Mouse (Mus musculus) G1E (cell line): Measurements from ENCODE around the gene Atp5c1. TPM values are rescaled to one million over a fixed set of nuclear protein-coding genes. Genes with fewer than 3 reads are reported as not detected.

ENCODE experiments used
- ATAC-seq: 2 replicates; pipeline ENCODE4 v1.8.0; 2016; ENCODE audit warnings: mild to moderate bottlenecking; ENCODE audit not compliant: insufficient number of reproducible peaks, poor library complexity, low FRiP score, severe bottlenecking; ENCODE audit errors: extremely low read depth
- DNase-seq: peaks from one replicate; pipeline ENCODE4 v3.0.0; 2012; ENCODE audit warnings: low spot score
- H3K27me3 ChIP-seq: 2 replicates; pipeline ENCODE4 v1.6.1; 2012; ENCODE audit warnings: mild to moderate bottlenecking, low read length, inconsistent platforms; ENCODE audit not compliant: insufficient read depth
- H3K36me3 ChIP-seq: replicated peaks from 2 replicates; pipeline ENCODE3; 2012; ENCODE audit warnings: mild to moderate bottlenecking, inconsistent platforms
- H3K4me1 ChIP-seq: 2 replicates; pipeline ENCODE4 v1.6.1; 2012; ENCODE audit warnings: low read depth, low read length, inconsistent platforms, mixed read lengths; ENCODE audit not compliant: insufficient read depth
- H3K4me3 ChIP-seq: 2 replicates; pipeline ENCODE4 v1.5.1; 2012; ENCODE audit warnings: low read depth, mild to moderate bottlenecking, inconsistent platforms, low read length, moderate library complexity, mixed read lengths
- H3K9me3 ChIP-seq: replicated peaks from 2 replicates; pipeline ENCODE4 v1.6.1; 2012; ENCODE audit warnings: inconsistent platforms
- CTCF ChIP-seq: IDR thresholded peaks from 2 replicates; pipeline ENCODE4 v1.5.1; 2012; ENCODE audit warnings: low read depth, low read length, inconsistent platforms, mixed read lengths
- GATA1 ChIP-seq: IDR thresholded peaks from 2 replicates; pipeline ENCODE4 v1.6.1; 2012; ENCODE audit warnings: borderline replicate concordance, low read length, inconsistent platforms, mixed read lengths
- GATA2 ChIP-seq: IDR thresholded peaks from 2 replicates; pipeline ENCODE4 v1.6.1; 2012; ENCODE audit warnings: low read depth, low read length, inconsistent platforms, borderline replicate concordance
- POLR2AphosphoS5 ChIP-seq: IDR thresholded peaks from 2 replicates; pipeline ENCODE4 v1.6.1; 2012; ENCODE audit warnings: low read depth, low read length, inconsistent platforms; ENCODE audit not compliant: insufficient replicate concordance
- TAL1 ChIP-seq: conservative IDR thresholded peaks from 2 replicates; pipeline ENCODE4 v1.6.1; 2012; ENCODE audit warnings: low read depth, low read length, inconsistent platforms, mixed read lengths
- polyA plus RNA-seq: library from polyadenylated mRNA; stranded (reverse); fragments of >175 nt; gene quantifications from 2 replicates; pipeline ENCODE4 v1.2.3, GENCODE M21; 2012
- total RNA-seq, 2 experiments: library from RNA; stranded (forward) in 1 of 2; stranded (reverse) in 1 of 2; fragments of 200-1000 nt in 1 of 2; fragments of >200 nt in 1 of 2; fragmentation: Nextera tagmentation in 1 of 2; gene quantifications; 2 replicates each; pipeline ENCODE4 v1.2.3; 2014 to 2017

The Atp5c1 gene
- total and polyA plus RNA-seq, 3 experiments, result 34.2 to 488 (median 368) TPM

DNA sequence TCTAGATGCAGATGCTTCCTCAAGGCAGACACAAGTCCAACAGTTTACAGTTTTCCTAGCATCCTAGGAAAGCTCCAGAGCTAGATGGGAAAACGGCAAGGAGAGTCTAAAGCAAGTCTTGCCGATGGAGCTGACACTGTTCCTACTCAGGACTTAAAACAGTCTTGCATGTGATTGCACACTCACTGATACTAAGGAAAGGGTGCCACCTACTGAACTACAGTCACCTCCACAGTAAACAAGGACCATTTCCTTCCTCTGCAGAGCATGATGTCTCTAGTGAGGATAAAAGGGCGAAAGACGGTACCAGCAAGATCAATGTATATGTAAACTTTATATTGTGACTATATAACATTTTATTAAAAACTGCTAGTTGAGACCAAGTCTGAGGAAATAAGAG is 46.6 kb downstream of the Atp5c1 start:
- TF ChIP-seq POLR2AphosphoS5 (no peak), CTCF (no peak), GATA1 (no peak), GATA2 (no peak), TAL1 (no peak)
- Histone ChIP-seq H3K36me3 (peaks cover 57% of the 10 kb centered on the region), H3K4me1 (peaks cover 3% of the 10 kb centered on the region; the same call in 1 of the 2 replicates), H3K27me3 (no peaks in the 10 kb centered on the region), H3K4me3 (no peak overlapping the region), H3K9me3 (no peaks in the 10 kb centered on the region)
- DNase-seq, result no peak
- no peak for ATAC-seq

DNA sequence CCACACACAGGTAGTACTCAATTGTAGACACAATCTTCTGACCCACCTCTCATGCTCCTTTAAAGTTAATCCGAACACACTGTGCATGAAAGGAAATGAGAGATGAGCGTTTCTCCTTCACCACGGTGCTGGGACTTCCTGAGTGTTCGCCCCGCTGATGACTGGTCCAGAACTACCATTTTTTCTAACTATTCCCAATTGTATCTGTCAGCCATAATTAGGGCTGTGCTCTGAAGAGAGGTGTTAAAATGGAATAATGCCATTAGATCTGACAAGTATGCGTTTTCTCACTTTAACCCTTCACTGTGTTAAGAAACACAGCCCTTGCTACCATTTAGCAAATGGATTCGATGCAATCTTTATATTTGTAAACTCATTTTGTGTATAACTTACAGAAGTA is 50.6 kb downstream of the Atp5c1 start:
- no peaks in the 10 kb centered on the region for H3K27me3 ChIP-seq
- H3K4me1 ChIP-seq, result peaks cover 12% of the 10 kb centered on the region
- H3K9me3 ChIP-seq, result no peaks in the 10 kb centered on the region
- TF ChIP-seq POLR2AphosphoS5 (no peak), GATA1 (no peak), CTCF (no peak), GATA2 (no peak), TAL1 (no peak)
- H3K4me3 ChIP-seq, result no peak overlapping the region
- peaks cover 60% of the 10 kb centered on the region for H3K36me3 ChIP-seq
- no peak for ATAC-seq
- DNase-seq, result no peak

DNA sequence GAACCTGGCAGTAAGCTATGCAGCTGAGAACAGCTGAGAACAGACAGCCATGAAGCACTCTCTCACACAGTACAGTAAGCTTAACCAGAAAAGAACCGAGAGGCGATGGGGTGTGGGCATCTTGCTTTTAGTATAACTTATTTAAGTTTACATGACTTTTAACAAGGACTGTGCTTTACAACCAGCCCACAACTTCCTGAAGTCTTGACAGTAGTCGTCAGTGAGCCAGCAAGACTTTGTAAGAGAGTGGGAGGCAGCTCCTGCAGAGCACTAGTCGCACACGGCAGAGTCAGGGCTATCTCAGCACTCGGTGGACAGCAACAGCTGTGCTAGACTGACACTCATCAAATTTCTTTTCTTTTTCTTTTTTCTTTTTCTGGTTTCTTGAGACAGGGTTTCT is 56.0 kb downstream of the Atp5c1 start:
- no peak for ATAC-seq
- H3K36me3 ChIP-seq, result peaks cover 54% of the 10 kb centered on the region
- no peaks in the 10 kb centered on the region for H3K9me3 ChIP-seq
- no peak for TF ChIP-seq GATA1
- TF ChIP-seq CTCF, result no peak
- no peak for TF ChIP-seq GATA2
- TF ChIP-seq TAL1, result no peak
- no peak for TF ChIP-seq POLR2AphosphoS5
- no peaks in the 10 kb centered on the region for H3K27me3 ChIP-seq
- no peak for DNase-seq
- no peak overlapping the region for H3K4me3 ChIP-seq
- peaks cover 9% of the 10 kb centered on the region for H3K4me1 ChIP-seq

DNA sequence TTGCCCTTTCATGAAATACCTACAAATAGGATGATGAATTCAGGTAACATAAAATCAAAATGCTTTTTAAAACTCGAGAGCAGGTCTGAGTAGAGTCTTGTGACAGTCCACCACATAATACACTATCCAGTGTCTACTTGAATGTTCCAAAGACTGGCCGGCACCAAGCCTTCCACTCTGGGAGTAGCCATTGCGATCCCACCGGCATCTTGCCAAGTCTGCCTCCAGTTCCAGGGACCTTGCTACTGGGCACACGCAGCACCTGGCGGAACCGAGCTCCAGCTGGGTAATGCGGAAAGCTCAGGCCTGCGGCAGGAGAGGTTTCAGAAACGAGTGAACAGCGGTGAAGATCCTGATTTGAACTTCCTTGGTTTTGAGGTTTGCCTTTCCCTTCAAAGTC is 59.0 kb downstream of the Atp5c1 start:
- DNase-seq (no peak), ATAC-seq (no peak)
- H3K9me3 ChIP-seq, result no peaks in the 10 kb centered on the region
- no peaks in the 10 kb centered on the region; the same call in 1 of the 2 replicates for H3K4me1 ChIP-seq
- H3K4me3 ChIP-seq, result no peak overlapping the region
- peaks cover 42% of the 10 kb centered on the region for H3K36me3 ChIP-seq
- no peaks in the 10 kb centered on the region for H3K27me3 ChIP-seq
- TF ChIP-seq TAL1, result no peak
- no peak for TF ChIP-seq POLR2AphosphoS5
- no peak for TF ChIP-seq CTCF
- no peak for TF ChIP-seq GATA2
- TF ChIP-seq GATA1, result no peak

DNA sequence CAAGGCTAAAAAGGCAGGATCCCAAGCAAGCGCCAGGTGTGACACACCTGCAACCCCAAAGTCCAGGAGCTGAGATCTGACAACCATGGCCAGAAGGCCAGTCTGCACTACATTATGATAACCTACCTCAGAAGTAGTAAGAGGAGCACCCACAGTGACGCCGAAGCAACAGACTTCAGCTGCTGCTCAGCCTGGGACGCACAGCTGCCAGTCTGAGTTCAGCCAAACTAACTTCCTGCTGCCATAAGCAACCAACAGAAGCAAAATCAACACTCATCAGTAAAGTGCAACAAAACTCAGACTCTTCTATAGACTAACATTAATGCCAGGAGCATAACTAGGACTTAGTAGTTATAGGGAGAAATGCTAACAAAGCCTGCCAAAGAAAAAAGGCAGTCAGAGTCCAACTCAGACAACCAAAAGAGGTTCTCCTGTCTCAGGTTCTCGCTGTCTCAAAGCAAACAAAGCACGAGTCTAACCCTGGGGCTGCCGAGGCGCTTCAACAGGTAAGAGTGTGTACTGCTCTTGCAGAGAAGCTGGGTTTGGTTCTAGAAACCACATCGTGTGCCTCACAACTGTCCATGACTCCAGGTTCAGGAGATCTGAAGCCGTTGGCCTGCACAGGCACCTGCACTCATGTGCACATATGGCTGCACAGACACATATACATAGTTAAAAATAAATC is 65.2 kb downstream of the Atp5c1 start:
- Histone ChIP-seq H3K36me3 (peaks cover 21% of the 10 kb centered on the region), H3K4me3 (no peak overlapping the region), H3K4me1 (peaks cover 40% of the 10 kb centered on the region), H3K27me3 (no peaks in the 10 kb centered on the region), H3K9me3 (no peaks in the 10 kb centered on the region)
- TF ChIP-seq GATA1, result no peak
- TF ChIP-seq CTCF, result no peak
- TF ChIP-seq GATA2, result no peak
- no peak for TF ChIP-seq POLR2AphosphoS5
- no peak for TF ChIP-seq TAL1
- DNase-seq, result no peak
- ATAC-seq, result no peak

DNA sequence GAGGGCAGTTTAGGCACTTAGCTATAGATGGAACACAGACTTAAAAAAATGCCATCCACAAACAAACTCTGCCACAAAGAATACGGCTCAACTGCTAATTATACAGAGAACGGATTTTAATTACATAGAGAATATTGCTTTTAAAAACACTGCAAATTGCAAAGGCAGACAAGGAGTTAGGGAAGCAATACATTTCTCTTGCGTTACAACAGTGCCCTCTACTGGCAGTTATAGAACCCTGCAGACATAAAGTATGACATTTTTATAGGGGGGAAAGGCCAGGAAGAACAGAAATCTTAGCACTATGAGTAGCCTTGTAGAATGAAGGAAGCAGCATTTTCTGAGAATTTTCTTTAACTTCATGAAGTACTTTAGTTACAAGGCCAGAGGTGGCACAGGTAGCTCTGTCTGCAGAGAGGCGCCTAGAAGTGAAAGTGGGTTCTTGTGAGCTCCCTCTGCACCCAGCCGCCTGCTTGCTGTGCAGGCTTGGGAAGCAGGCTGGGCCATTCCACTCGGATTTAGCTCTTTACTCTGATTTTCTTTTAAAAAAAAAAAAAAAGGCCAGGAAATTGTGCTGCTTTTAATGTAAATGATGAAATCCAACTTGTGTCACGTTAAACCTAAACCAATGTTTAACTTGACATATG is 69.9 kb downstream of the Atp5c1 start:
- no peak for DNase-seq
- Histone ChIP-seq H3K27me3 (no peaks in the 10 kb centered on the region), H3K9me3 (no peaks in the 10 kb centered on the region), H3K4me1 (peaks cover 70% of the 10 kb centered on the region), H3K4me3 (no peak overlapping the region), H3K36me3 (peaks cover 9% of the 10 kb centered on the region)
- TF ChIP-seq CTCF (peak; percentile 43; the same call in 1 of the 2 replicates), GATA2 (no peak)
- ATAC-seq, result no peak

DNA sequence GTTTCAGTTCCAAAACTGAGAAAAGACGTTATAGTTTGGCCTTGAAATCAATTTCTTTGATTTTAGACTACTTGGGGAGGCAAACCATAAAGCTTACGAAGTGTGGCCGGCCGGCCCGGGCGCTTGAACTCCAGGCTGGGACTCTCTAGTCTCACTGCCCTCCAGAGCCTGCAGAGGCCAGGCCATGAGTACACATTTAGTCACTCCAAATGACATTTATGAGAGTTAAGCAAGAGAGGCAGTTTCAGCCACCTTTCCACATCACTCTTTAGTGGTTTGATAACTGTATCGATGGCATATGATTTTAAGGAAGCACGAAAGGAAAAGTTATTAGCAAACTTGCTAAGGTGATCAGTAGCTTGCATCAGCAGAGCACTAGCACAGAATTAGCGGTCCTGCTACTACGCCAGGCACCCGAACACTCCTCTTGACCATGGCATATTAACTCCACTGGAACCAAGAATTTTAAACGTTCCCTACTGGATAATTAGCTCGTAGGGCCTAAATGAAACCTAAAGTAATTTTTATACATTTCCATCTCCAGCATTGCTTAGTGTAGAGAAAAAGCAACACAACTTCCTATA is 70.5 kb downstream of the Atp5c1 start:
- ATAC-seq (no peak), DNase-seq (no peak)
- no peaks in the 10 kb centered on the region for H3K9me3 ChIP-seq
- H3K4me3 ChIP-seq, result peak overlapping the region; percentile 54; the same call in 1 of the 2 replicates
- peaks cover 70% of the 10 kb centered on the region for H3K4me1 ChIP-seq
- H3K36me3 ChIP-seq, result peaks cover 8% of the 10 kb centered on the region
- H3K27me3 ChIP-seq, result no peaks in the 10 kb centered on the region
- TF ChIP-seq GATA1 (no peak), TAL1 (no peak)
